19 mouse cellular contexts compared by ENCODE assay signal in the genomic region with DNA sequence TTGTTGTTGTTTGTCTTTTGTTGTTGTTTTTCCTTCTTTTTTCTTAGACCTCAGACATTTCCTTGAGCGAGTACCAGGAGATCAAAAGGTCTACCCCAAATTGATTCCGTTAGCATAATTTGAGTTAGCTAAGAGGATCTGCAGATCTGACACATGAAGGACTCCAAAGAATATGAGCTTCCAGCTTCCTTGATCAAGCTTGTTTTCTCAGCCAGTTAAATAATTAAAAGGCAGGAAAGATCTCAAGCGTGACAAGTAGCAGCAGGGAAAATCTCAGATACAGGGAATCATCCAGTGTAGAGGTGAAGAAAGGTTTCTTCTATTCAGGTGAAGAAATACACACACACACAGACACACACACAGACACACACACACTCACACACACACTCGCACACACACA.
"Had no signal": no experiment of that assay in that cellular context is flagged by ENCODE, and none has a peak within 500 bp of the region (broad histone marks: within the 10 kb centered on the region; RNA-seq: fewer than 3 reads in every experiment).

No protein-coding gene starts in this region.

- H3K4me3 ChIP-seq: intestine, embryonic 15.5 days; limb, embryonic 12.5 days; limb, embryonic 15.5 days; liver, embryonic 15.5 days; midbrain, embryonic 13.5 days; myocyte; neural tube, embryonic 13.5 days; stomach, embryonic 15.5 days had no signal

- H3K4me2 ChIP-seq: intestine, embryonic 15.5 days; limb, embryonic 12.5 days; limb, embryonic 15.5 days; liver, embryonic 11.5 days; liver, embryonic 15.5 days; midbrain, embryonic 13.5 days; neural tube, embryonic 13.5 days; stomach, embryonic 15.5 days had no signal

- H3K9me3 ChIP-seq: intestine, embryonic 15.5 days; limb, embryonic 12.5 days; limb, embryonic 15.5 days; liver, embryonic 15.5 days; midbrain, embryonic 13.5 days; neural tube, embryonic 13.5 days; stomach, embryonic 15.5 days had no signal

- H3K27ac ChIP-seq: intestine, embryonic 15.5 days; limb, embryonic 12.5 days; limb, embryonic 15.5 days; liver, embryonic 15.5 days; midbrain, embryonic 13.5 days; neural tube, embryonic 13.5 days had no signal

- H3K9ac ChIP-seq: intestine, embryonic 15.5 days; limb, embryonic 12.5 days; limb, embryonic 15.5 days; liver, embryonic 15.5 days; midbrain, embryonic 13.5 days; neural tube, embryonic 13.5 days; stomach, embryonic 15.5 days had no signal

- DNase-seq: left cerebral cortex, postnatal 4 days; lung, adult 2 months; lung, postnatal 14 days; retina, postnatal 1 day; right cerebral cortex, postnatal 25 days; spleen, adult 18-20 months; thymus, adult 2 months; thymus, postnatal 14 days; thymus, postnatal 4 days had no signal

- H3K36me3 ChIP-seq: intestine, embryonic 15.5 days; limb, embryonic 12.5 days; limb, embryonic 15.5 days; liver, embryonic 15.5 days; midbrain, embryonic 13.5 days; neural tube, embryonic 13.5 days; stomach, embryonic 15.5 days had no signal

- ATAC-seq: intestine, embryonic 15.5 days; midbrain, embryonic 13.5 days; midbrain, embryonic 16.5 days had no signal

- H3K27me3 ChIP-seq: intestine, embryonic 15.5 days; limb, embryonic 15.5 days; stomach, embryonic 15.5 days had no signal
